Mouse (Mus musculus) cortical plate, adult 2 months (tissue): ENCODE results near the gene Rasgrp2.

Experiments used
- CTCF ChIP-seq: fragments of 200-500 bp; IDR thresholded peaks from 2 replicates; pipeline ENCODE4 v1.5.1; 2011; ENCODE audit warnings: mild to moderate bottlenecking, control low read depth, low read length; ENCODE audit not compliant: insufficient read depth; ENCODE audit errors: extremely low read depth
- POLR2A ChIP-seq: fragments of 200-500 bp; IDR thresholded peaks from 2 replicates; pipeline ENCODE4 v1.6.1; 2011; ENCODE audit warnings: mild to moderate bottlenecking, low read length, control low read depth; ENCODE audit not compliant: insufficient read depth; ENCODE audit errors: extremely low read depth

DNA sequence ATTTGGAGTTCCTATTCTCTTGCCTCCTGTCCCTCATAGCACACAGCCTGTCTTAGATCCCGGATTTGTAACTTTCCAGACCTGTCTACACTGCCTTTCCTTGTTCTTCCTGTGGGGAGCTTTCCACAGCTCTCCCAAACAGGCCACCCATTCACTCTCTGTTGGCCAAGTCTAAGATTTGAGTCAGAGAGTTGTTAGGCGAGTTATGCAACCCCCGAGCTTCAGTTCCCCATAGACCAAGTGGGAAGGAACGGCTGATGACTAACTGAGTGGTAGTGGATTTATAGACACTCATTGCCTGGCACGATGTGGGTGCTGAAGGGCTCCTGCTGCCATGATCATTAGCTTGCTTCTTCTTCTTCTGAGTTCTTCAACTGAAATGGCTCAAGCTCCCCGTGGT, 60.4 kb downstream of the Rasgrp2 start:
- no peak for TF ChIP-seq CTCF
- TF ChIP-seq POLR2A: no peak
